Mouse (Mus musculus) limb, embryonic 11.5 days (tissue): ENCODE measurements around the gene Ldb3. TPM values are rescaled to one million over a fixed set of nuclear protein-coding genes. Genes with fewer than 3 reads are reported as not detected.

Source experiments
- ATAC-seq: fragments of 200-750 bp; cut with Nextera tagmentation; 2 replicates; pipeline ENCODE4 v1.8.0; 2017; ENCODE audit warnings: low read depth; ENCODE audit not compliant: insufficient number of reproducible peaks, low FRiP score, low TSS enrichment
- DNase-seq: peaks from one replicate; pipeline ENCODE4 v3.0.0-alpha.2; 2015; ENCODE audit warnings: low spot score
- H3K27ac ChIP-seq: fragments of 300-500 bp; sonication (generic); replicated peaks from 2 replicates; pipeline ENCODE4 v1.5.1; 2014; ENCODE audit warnings: low read depth, mild to moderate bottlenecking, low read length
- H3K27me3 ChIP-seq: fragments of 300-500 bp; sonication (generic); 2 replicates; pipeline ENCODE4 v1.6.1; 2014; ENCODE audit warnings: mild to moderate bottlenecking, low read length, mixed read lengths; ENCODE audit not compliant: control insufficient read depth, insufficient read depth
- H3K36me3 ChIP-seq: fragments of 300-500 bp; sonication (generic); 2 replicates; pipeline ENCODE4 v1.6.1; 2014; ENCODE audit warnings: mild to moderate bottlenecking, low read length, moderate library complexity, mixed read lengths; ENCODE audit not compliant: control insufficient read depth, insufficient read depth
- H3K4me1 ChIP-seq: fragments of 300-500 bp; sonication (generic); 2 replicates; pipeline ENCODE4 v1.6.1; 2014; ENCODE audit warnings: low read length, mixed read lengths; ENCODE audit not compliant: control insufficient read depth, insufficient read depth
- H3K4me2 ChIP-seq: fragments of 300-500 bp; sonication (generic); 2 replicates; pipeline ENCODE4 v1.6.1; 2014; ENCODE audit warnings: low read depth, mild to moderate bottlenecking, moderate library complexity; ENCODE audit not compliant: severe bottlenecking
- H3K4me3 ChIP-seq: fragments of 300-500 bp; sonication (generic); 2 replicates; pipeline ENCODE4 v1.5.1; 2014; ENCODE audit warnings: low read depth, low read length
- H3K9ac ChIP-seq: fragments of 300-500 bp; sonication (generic); 2 replicates; pipeline ENCODE4 v1.6.1; 2014; ENCODE audit warnings: mild to moderate bottlenecking, low read length
- H3K9me3 ChIP-seq: fragments of 300-500 bp; sonication (generic); 2 replicates; pipeline ENCODE4 v1.6.1; 2016; ENCODE audit warnings: low read length; ENCODE audit not compliant: control insufficient read depth
- WGBS: fragments of 180-500 bp; shearing (Covaris S2); extraction: QIAGEN DNeasy Blood & Tissue Kit; methylation state at CpG from one replicate; pipeline ENCODE4 v1.1.7; 2014; 5-methylcytosine and 5-hydroxymethylcytosine counted together
- polyA plus RNA-seq: library from polyadenylated mRNA; unstranded; fragments of >200 nt; fragmentation: Nextera tagmentation; extraction: Ambion mirVana; gene quantifications from 2 replicates; pipeline ENCODE4 v1.2.1, GENCODE M21; 2014

Ldb3 gene
- polyA plus RNA-seq, 1 experiment from 2014 or later, result 0.68 TPM

DNA sequence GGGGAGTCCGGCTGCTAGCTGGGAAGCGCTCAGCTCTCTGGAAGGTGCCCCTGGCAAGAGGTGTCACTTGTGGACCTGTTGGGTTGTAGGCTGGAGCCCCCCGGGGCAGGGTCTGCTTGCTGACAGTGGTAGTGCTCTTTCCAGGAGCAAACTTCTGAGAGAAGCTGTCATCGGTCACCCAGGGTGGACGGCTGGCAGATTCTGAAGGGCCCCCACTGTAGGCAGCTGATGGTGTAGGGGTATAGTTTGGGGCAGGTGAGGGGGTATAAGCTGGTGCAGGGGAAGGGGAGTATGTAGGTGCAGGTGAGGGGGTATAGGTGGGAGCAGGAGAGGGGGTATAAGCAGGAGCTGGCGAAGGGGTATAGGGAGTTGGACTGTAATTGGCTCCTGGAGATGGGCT, 44.5 kb downstream of the Ldb3 start:
- Histone ChIP-seq H3K4me1 (peaks cover 3% of the 10 kb centered on the region; the same call in 1 of the 2 replicates), H3K36me3 (no peaks in the 10 kb centered on the region), H3K4me2 (no peak overlapping the region), H3K4me3 (no peak overlapping the region), H3K9me3 (no peaks in the 10 kb centered on the region), H3K27ac (no peak overlapping the region), H3K9ac (no peak overlapping the region), H3K27me3 (no peaks in the 10 kb centered on the region)
- ATAC-seq (no peak), DNase-seq (no peak)
- WGBS, result 84% methylated on average over 6 of the region's 6 CpGs

DNA sequence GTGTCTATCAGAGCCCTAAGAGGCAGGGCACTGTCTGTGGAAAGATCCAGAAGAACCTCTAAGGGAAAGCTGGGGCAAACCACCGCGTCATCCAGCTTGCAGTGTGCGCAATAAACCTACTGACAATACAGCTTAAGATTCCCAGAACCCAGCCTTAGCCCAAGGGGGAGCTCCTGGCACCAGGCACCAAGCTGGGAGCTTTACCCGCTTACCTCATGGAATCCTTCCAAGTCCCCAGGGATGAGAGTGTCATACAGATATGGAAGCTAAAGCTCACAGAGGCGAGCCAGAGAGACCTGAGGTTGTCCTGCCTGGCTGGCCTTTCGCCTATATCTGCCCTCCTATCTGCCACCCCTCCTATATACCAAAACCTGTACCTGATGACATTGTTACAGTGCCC, 44.9 kb downstream of the Ldb3 start:
- ATAC-seq, result no peak
- no peaks in the 10 kb centered on the region for H3K27me3 ChIP-seq
- H3K4me3 ChIP-seq, result no peak overlapping the region
- DNase-seq, result no peak
- H3K27ac ChIP-seq, result no peak overlapping the region
- no peaks in the 10 kb centered on the region for H3K9me3 ChIP-seq
- H3K36me3 ChIP-seq, result no peaks in the 10 kb centered on the region
- peaks cover 3% of the 10 kb centered on the region; the same call in 1 of the 2 replicates for H3K4me1 ChIP-seq
- no peak overlapping the region for H3K9ac ChIP-seq
- H3K4me2 ChIP-seq, result no peak overlapping the region
- 83% methylated on average over 6 of the region's 6 CpGs for WGBS

DNA sequence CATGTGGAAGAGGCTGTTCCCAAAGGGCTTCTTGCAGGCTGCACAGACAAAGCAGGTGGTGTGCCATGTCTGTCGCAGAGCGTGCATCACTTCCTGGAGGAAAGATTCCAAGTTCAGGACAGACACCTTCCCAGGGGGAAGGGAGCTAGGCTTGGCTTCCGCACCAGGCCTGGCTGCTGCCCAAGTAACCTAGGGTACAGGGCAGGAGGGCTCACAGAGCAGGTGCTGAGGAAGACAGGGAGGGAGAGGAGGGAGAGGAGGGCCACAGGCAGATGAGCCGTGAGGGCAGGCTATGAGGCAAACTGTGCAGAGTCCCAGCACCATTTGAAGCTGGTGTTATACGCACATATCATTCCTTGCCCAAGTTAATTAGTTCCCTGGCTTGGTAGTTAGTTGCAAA, 46.6 kb downstream of the Ldb3 start:
- Histone ChIP-seq H3K27me3 (no peaks in the 10 kb centered on the region), H3K36me3 (no peaks in the 10 kb centered on the region), H3K9ac (no peak overlapping the region), H3K27ac (no peak overlapping the region), H3K9me3 (no peaks in the 10 kb centered on the region), H3K4me3 (no peak overlapping the region), H3K4me2 (no peak overlapping the region), H3K4me1 (no peaks in the 10 kb centered on the region)
- no peak for DNase-seq
- no peak for ATAC-seq
- WGBS, result 95% methylated on average over 5 of the region's 5 CpGs

DNA sequence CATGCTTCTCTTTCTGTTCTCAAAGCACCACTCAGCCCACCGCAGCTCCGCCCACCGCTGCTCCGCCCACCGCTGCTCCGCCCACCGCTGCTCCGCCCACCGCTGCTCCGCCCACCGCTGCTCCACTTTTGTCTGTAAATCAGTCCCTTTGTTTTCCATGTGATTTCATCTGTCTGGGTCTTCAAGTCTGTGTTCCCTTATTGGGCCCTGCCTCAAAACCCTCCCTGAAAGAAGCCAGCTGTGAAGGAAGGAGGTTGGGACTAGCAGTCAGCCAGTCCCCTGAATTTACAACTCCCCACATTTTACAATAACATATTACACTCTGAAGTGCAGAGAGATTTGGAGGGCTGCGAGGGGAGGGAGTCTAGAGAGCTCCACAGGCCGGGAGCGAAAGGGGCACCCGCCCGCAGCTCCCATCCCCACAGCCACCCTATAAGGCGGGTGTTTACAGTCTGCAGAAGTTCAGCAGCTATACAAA, 47.8 kb downstream of the Ldb3 start:
- peak; percentile 54; the same call in 1 of the 2 replicates for ATAC-seq
- WGBS, result 17% methylated on average over 17 of the region's 17 CpGs
- Histone ChIP-seq H3K27me3 (no peaks in the 10 kb centered on the region), H3K4me3 (no peak overlapping the region), H3K27ac (no peak overlapping the region), H3K36me3 (no peaks in the 10 kb centered on the region), H3K4me1 (no peaks in the 10 kb centered on the region), H3K4me2 (no peak overlapping the region), H3K9me3 (no peaks in the 10 kb centered on the region), H3K9ac (no peak overlapping the region)
- DNase-seq, result peak; percentile 43

DNA sequence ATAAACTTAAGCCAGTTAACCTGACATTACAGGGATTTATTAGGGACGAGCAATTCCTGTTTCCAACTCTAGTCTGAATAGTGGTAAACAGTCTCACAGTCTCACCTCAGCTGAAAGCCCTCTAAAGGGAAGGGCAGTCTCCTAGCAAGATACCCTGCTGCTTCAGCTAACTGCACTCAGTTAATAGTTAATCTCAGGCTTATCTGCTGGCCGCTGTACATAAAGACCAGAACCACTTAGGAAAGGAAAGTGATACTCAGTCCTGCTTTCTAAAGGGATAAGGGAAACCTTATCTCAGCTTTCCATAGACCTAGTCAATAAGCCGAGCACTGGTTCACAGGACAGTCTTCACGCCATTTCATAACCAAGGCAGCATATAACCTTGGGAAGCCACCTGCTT, 52.6 kb downstream of the Ldb3 start:
- Histone ChIP-seq H3K27ac (no peak overlapping the region), H3K4me3 (no peak overlapping the region), H3K36me3 (no peaks in the 10 kb centered on the region), H3K9ac (no peak overlapping the region), H3K4me1 (no peaks in the 10 kb centered on the region), H3K27me3 (no peaks in the 10 kb centered on the region), H3K9me3 (no peaks in the 10 kb centered on the region), H3K4me2 (no peak overlapping the region)
- WGBS, result 86% methylated on average over 4 of the region's 4 CpGs
- ATAC-seq, result no peak
- DNase-seq, result no peak

DNA sequence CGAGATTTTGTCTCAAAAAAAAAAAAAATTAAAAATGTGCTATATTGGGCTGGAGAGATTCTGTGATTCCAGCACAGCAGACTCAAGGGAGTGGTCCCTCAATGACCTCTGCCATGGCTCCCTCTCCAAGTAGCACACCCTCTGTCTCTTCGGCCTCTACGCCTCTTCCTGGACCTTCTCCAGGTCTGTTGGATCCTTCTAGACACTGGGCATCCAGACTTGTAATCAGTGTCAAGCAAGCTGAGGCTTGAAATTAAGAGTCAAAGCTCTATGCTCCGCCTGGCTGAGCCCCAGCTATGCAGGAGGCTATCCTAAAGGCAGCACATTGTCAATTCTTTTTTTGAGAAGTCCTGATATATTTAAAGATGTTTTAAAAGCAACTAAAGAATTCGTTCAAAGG, 54.9 kb downstream of the Ldb3 start:
- H3K9me3 ChIP-seq, result no peaks in the 10 kb centered on the region
- DNase-seq, result no peak
- no peak overlapping the region for H3K9ac ChIP-seq
- H3K36me3 ChIP-seq, result no peaks in the 10 kb centered on the region
- H3K27me3 ChIP-seq, result no peaks in the 10 kb centered on the region
- no peak overlapping the region for H3K4me3 ChIP-seq
- WGBS, result 81% methylated on average over 5 of the region's 5 CpGs
- H3K4me1 ChIP-seq, result no peaks in the 10 kb centered on the region
- H3K4me2 ChIP-seq, result no peak overlapping the region
- no peak for ATAC-seq
- H3K27ac ChIP-seq, result no peak overlapping the region

DNA sequence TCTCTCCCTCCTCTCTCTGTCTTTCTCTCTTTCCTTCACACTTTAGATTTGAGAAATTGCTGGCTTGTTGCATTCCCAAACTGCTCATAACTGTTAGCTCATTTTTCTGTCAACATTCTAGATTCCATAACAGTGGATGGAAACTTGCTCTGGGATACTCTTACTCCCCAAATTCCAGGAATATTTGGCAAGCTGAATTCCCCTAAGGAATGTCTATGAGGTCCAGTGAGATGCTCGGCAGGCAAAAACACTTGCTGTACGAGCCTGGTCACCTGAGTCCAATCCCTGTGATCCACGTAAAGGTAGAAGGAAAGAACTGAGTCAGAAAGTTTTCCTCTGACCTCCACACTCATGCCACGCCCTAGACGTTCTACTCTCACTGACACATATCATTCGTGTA, 55.9 kb downstream of the Ldb3 start:
- Histone ChIP-seq H3K9me3 (no peaks in the 10 kb centered on the region), H3K27ac (no peak overlapping the region), H3K4me3 (no peak overlapping the region), H3K9ac (no peak overlapping the region), H3K36me3 (no peaks in the 10 kb centered on the region), H3K4me2 (no peak overlapping the region), H3K27me3 (no peaks in the 10 kb centered on the region), H3K4me1 (no peaks in the 10 kb centered on the region)
- DNase-seq (no peak), ATAC-seq (no peak)
- 85% methylated on average over 6 of the region's 6 CpGs for WGBS

DNA sequence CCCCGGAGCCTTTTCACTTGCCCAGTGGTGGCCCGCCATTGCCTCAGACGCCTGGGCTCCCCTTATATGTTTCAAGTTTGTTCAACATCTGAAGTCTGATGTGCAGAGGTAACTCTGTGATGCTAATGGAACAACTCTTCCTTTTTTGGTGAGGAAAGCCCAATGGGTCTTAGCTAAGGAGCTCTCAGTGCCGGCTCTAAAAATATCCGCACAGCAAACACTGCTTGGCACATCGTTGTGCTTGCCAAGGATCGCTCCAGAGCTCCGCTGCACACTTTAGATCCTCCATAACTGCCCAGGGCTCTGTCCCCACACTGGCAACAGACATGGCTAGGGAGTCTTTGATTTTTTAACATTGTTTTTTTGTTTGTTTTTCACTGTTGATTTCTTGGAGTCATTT, 59.7 kb downstream of the Ldb3 start:
- H3K27me3 ChIP-seq, result no peaks in the 10 kb centered on the region
- DNase-seq (no peak), ATAC-seq (no peak)
- no peaks in the 10 kb centered on the region for H3K36me3 ChIP-seq
- H3K9ac ChIP-seq, result no peak overlapping the region
- H3K27ac ChIP-seq, result no peak overlapping the region
- H3K4me2 ChIP-seq, result no peak overlapping the region
- 81% methylated on average over 8 of the region's 8 CpGs for WGBS
- no peaks in the 10 kb centered on the region for H3K4me1 ChIP-seq
- no peak overlapping the region for H3K4me3 ChIP-seq
- H3K9me3 ChIP-seq, result no peaks in the 10 kb centered on the region

DNA sequence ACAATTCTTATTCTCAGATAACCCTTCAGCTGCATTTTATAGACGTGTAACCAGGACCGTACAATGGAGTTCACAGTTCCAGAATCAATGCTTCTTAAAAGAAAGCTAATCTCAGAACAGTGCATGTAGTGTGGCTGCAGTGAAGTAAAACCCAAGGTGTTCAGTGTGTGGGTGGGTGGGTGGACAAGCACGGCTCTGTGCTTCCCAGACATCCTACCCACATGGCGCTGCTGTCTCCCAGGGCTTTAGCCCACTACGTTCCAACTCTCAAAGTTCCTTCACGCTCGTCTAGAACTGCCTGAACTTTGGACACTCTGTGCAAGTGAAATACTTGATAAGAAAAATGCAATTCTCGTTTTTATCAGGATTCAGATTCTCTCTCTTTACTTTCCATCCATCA, 65.8 kb downstream of the Ldb3 start, which contains the start of gene 9230112D13Rik:
TSS of gene 9230112D13Rik (minus strand) at position 101 of the 400 bp plus-strand sequence.
- Histone ChIP-seq H3K9me3 (no peaks in the 10 kb centered on the region), H3K27ac (no peak within 1 kb of the TSS), H3K4me1 (no peaks in the 10 kb centered on the region), H3K4me3 (no peak within 1 kb of the TSS), H3K9ac (no peak within 1 kb of the TSS), H3K4me2 (no peak within 1 kb of the TSS), H3K27me3 (no peaks in the 10 kb centered on the region), H3K36me3 (no peaks in the 10 kb centered on the region)
- 88% methylated on average over 8 of the region's 8 CpGs for WGBS
- DNase-seq, result no peak
- no peak for ATAC-seq
